Mouse (Mus musculus) CD4-positive helper T cell, adult 2 months (primary cell): ENCODE results near the gene Olfr826.
"Not testable (repeated sequence)": the region's sequence is repeated elsewhere in the genome, so short reads cannot be mapped to it uniquely, and the experiment has no call there.

Experiments used
- DNase-seq: peaks from one replicate; pipeline ENCODE4 v3.0.0-alpha.2; 2012; ENCODE audit warnings: low read depth, missing footprints, low spot score

Gene Olfr826

GRCm38 (mm10) chr10:130184086-130184485 is at the start of gene Olfr826:
Gene Olfr826 (minus strand): TSS chr10:130184186.
- no peak for DNase-seq

- no peak for DNase-seq
These were observed 48.1 kb upstream of the Olfr826 start for GRCm38 (mm10) chr10:130232117-130232516.

- no peak for DNase-seq
These were observed 45.6 kb upstream of the Olfr826 start for GRCm38 (mm10) chr10:130229584-130229983.

GRCm38 (mm10) chr10:130228246-130228645 is 44.3 kb upstream of the Olfr826 start:
- peak; percentile 44 for DNase-seq

GRCm38 (mm10) chr10:130225034-130225433 is 41.0 kb upstream of the Olfr826 start:
- no peak for DNase-seq

GRCm38 (mm10) chr10:130214303-130214702 is 30.3 kb upstream of the Olfr826 start, which contains the start of gene Olfr827:
Gene Olfr827 (minus strand): TSS chr10:130214403.
- no peak for DNase-seq

GRCm38 (mm10) chr10:130166666-130167065 is 17.3 kb downstream of the Olfr826 start, which contains the start of gene Olfr825:
Gene Olfr825 (minus strand): TSS chr10:130166766.
- DNase-seq, result no peak

GRCm38 (mm10) chr10:130165196-130165595 is 18.8 kb downstream of the Olfr826 start:
- DNase-seq, result no peak

- no peak for DNase-seq
These were observed 39.9 kb downstream of the Olfr826 start for GRCm38 (mm10) chr10:130144121-130144520.

GRCm38 (mm10) chr10:130142481-130142880 is 41.5 kb downstream of the Olfr826 start:
- DNase-seq, result not testable (repeated sequence)

GRCm38 (mm10) chr10:130134811-130135210 is 49.2 kb downstream of the Olfr826 start:
- no peak for DNase-seq

GRCm38 (mm10) chr10:130129900-130130299 is 54.1 kb downstream of the Olfr826 start, which contains the start of gene Olfr824:
Gene Olfr824 (minus strand): TSS chr10:130130000.
- DNase-seq, result not testable (repeated sequence)
